Mouse (Mus musculus) retina, embryonic 14.5 days (tissue): ENCODE measurements around the gene Tmem52.

Experiments used
- DNase-seq: peaks from one replicate; pipeline ENCODE4 v3.0.0-alpha.2; 2015; ENCODE audit warnings: low spot score

The Tmem52 gene

GRCm38 (mm10) chr4:155510981-155511380 is 42.1 kb downstream of the Tmem52 start:
- no peak for DNase-seq

- no peak for DNase-seq
These were observed 45.9 kb downstream of the Tmem52 start for GRCm38 (mm10) chr4:155514810-155515209.

GRCm38 (mm10) chr4:155517948-155518517 is 49.1 kb downstream of the Tmem52 start:
- no peak for DNase-seq
